ENCODE assay signal across 8 mouse cellular contexts in genomic region chr5:147418394-147419121, GRCm38 (mm10). TPM values are rescaled to one million over a fixed set of nuclear protein-coding genes. Genes with fewer than 3 reads are reported as not detected.
DNase-seq lines count a peak whose midpoint lies in the region; ATAC-seq and TF ChIP-seq lines count a peak whose summit lies in the region.

No protein-coding gene starts in this region.

- H3K9me3 ChIP-seq in MEL (replicated peaks; ENCODE audit: insufficient read depth, low read length), result no peaks in the 10 kb centered on the region
- H3K9me3 ChIP-seq in forebrain, embryonic 12.5 days, result no peaks in the 10 kb centered on the region

- H3K79me2 ChIP-seq in MEL (ENCODE audit: control insufficient read depth, insufficient read depth, low read length, poor library complexity), result no peaks in the 10 kb centered on the region

- H3K27ac ChIP-seq in MEL (ENCODE audit: control insufficient read depth, low read depth, low read length), result peak overlapping the region; percentile 49
- no peak overlapping the region for H3K27ac ChIP-seq in kidney, adult 2 months (ENCODE audit: insufficient read depth, low read depth, low read length)
- peak overlapping the region; percentile 90 for H3K27ac ChIP-seq in thymus, adult 2 months (ENCODE audit: control insufficient read depth, insufficient read depth, low read length)
- no peak overlapping the region for H3K27ac ChIP-seq in forebrain, embryonic 12.5 days

- H3K27me3 ChIP-seq in MEL (ENCODE audit: control insufficient read depth in 1 of 2, insufficient read depth in 2 of 2, low read length in 2 of 2), result no peaks in the 10 kb centered on the region
- no peaks in the 10 kb centered on the region for H3K27me3 ChIP-seq in kidney, adult 2 months (replicated peaks; ENCODE audit: control insufficient read depth, insufficient read depth, low read length)
- H3K27me3 ChIP-seq in thymus, adult 2 months (ENCODE audit: control insufficient read depth, insufficient read depth, low read length), result no peaks in the 10 kb centered on the region
- no peaks in the 10 kb centered on the region for H3K27me3 ChIP-seq in forebrain, embryonic 12.5 days

- peak; percentile 60 for TF ChIP-seq RAD21 in MEL (IDR thresholded peaks at IDR 0.05; ENCODE audit: low read depth, low read length)

- H3K9ac ChIP-seq in MEL (ENCODE audit: control insufficient read depth, low read depth, low read length, poor library complexity, severe bottlenecking), result peak overlapping the region; percentile 48
- no peak overlapping the region for H3K9ac ChIP-seq in forebrain, embryonic 12.5 days

- peak; percentile 61 to 78 (median 65) for TF ChIP-seq CTCF in MEL (IDR thresholded peaks at IDR 0.05 in 2 of 3, conservative IDR thresholded peaks at IDR 0.05 in 1 of 3; ENCODE audit: control insufficient read depth in 1 of 3, insufficient read depth in 1 of 3, low read depth in 2 of 3, low read length in 3 of 3, poor library complexity in 1 of 3, severe bottlenecking in 1 of 3)
- peak; percentile 64 for TF ChIP-seq CTCF in kidney, adult 2 months (conservative IDR thresholded peaks at IDR 0.05; ENCODE audit: insufficient read depth, insufficient read length, low read depth, low read length)
- peak; percentile 72; the same call in 1 of the 2 replicates for TF ChIP-seq CTCF in thymus, adult 2 months (IDR thresholded peaks at IDR 0.05; ENCODE audit: borderline replicate concordance, control insufficient read depth, extremely low read depth, insufficient read depth, low read length, poor library complexity)

- peak; percentile 20 to 30; a peak in 2 of 4 replicates for TF ChIP-seq EP300 in MEL (IDR thresholded peaks at IDR 0.05; ENCODE audit: low read depth in 1 of 2, low read length in 2 of 2)

- 26% methylated on average over 10 of the region's 10 CpGs for WGBS in kidney, adult 2 months
- 3% methylated on average over 10 of the region's 10 CpGs for WGBS in thymus, adult 2 months
- 59% methylated on average over 10 of the region's 10 CpGs for WGBS in forebrain, embryonic 12.5 days

- peak; percentile 67 for DNase-seq in embryo, embryonic 10 days (ENCODE audit: low spot score)
- DNase-seq in embryo, embryonic 9.5 days (ENCODE audit: extremely low spot score), result no peak
- DNase-seq in MEL (ENCODE audit: low read depth, low spot score), result peak; percentile 93
- DNase-seq in kidney, adult 2 months, result peak; percentile 49
- peak; percentile 60 for DNase-seq in lung, postnatal 14 days
- peak; percentile 71 for DNase-seq in thymus, adult 2 months

- peaks cover 0 to 4% of the 10 kb centered on the region in 2 experiments; a peak in 2 of 4 replicates for H3K36me3 ChIP-seq in MEL (ENCODE audit: control insufficient read depth in 1 of 2, insufficient read depth in 2 of 2, low read length in 2 of 2)
- H3K36me3 ChIP-seq in kidney, adult 2 months (ENCODE audit: control insufficient read depth, insufficient read depth, low read length), result no peaks in the 10 kb centered on the region
- no peaks in the 10 kb centered on the region for H3K36me3 ChIP-seq in thymus, adult 2 months (ENCODE audit: control insufficient read depth, insufficient read depth, low read length)
- H3K36me3 ChIP-seq in forebrain, embryonic 12.5 days (replicated peaks), result no peaks in the 10 kb centered on the region

- TF ChIP-seq POLR2A in MEL (IDR thresholded peaks at IDR 0.05; ENCODE audit: control insufficient read depth in 1 of 2, insufficient read depth in 1 of 2, low read depth in 1 of 2, low read length in 2 of 2, poor library complexity in 1 of 2), result peak in 1 of 2 experiments; percentile 54; a peak in 2 of 4 replicates
- TF ChIP-seq POLR2A in kidney, adult 2 months (IDR thresholded peaks at IDR 0.05; ENCODE audit: low read depth, low read length), result no peak
- no peak for TF ChIP-seq POLR2A in thymus, adult 2 months (IDR thresholded peaks at IDR 0.05; ENCODE audit: control insufficient read depth, extremely low read depth, insufficient read depth, low read length, poor library complexity)

- peak overlapping the region; percentile 67 to 71 for H3K4me3 ChIP-seq in MEL (ENCODE audit: control insufficient read depth in 1 of 2, insufficient read depth in 1 of 2, low read depth in 2 of 2, low read length in 2 of 2)
- no peak overlapping the region for H3K4me3 ChIP-seq in kidney, adult 2 months (ENCODE audit: insufficient read depth, low read depth, low read length)
- peak overlapping the region; percentile 44 for H3K4me3 ChIP-seq in thymus, adult 2 months (ENCODE audit: control insufficient read depth, insufficient read depth, low read length)
- H3K4me3 ChIP-seq in forebrain, embryonic 12.5 days (replicated peaks), result no peak overlapping the region

- ATAC-seq in erythroid progenitor cell, adult 5-6 weeks (replicated peaks; ENCODE audit: low FRiP score, poor library complexity, severe bottlenecking), result peak; percentile 77
- no peak for ATAC-seq in forebrain, embryonic 12.5 days (ENCODE audit: low FRiP score)

- no peak overlapping the region for H3K4me2 ChIP-seq in forebrain, embryonic 12.5 days

- H3K4me1 ChIP-seq in MEL (ENCODE audit: control insufficient read depth in 1 of 2, insufficient read depth in 2 of 2, low read length in 2 of 2), result peaks cover 0 to 7% of the 10 kb centered on the region in 2 experiments; a peak in 2 of 4 replicates
- H3K4me1 ChIP-seq in kidney, adult 2 months (ENCODE audit: control insufficient read depth, insufficient read depth, low read length), result no peaks in the 10 kb centered on the region
- peaks cover 8% of the 10 kb centered on the region for H3K4me1 ChIP-seq in thymus, adult 2 months (replicated peaks; ENCODE audit: control insufficient read depth, insufficient read depth, low read length)
- no peaks in the 10 kb centered on the region for H3K4me1 ChIP-seq in forebrain, embryonic 12.5 days

TF ChIP-seq in MEL, 35 proteins besides CTCF, POLR2A, EP300 and RAD21:
- TF ChIP-seq TBP (IDR thresholded peaks at IDR 0.05; ENCODE audit: low read depth, low read length) (peak; percentile 66; the same call in 1 of the 2 replicates), MAX (IDR thresholded peaks at IDR 0.05; ENCODE audit: low read length) (no peak), GATA1 (IDR thresholded peaks at IDR 0.05; ENCODE audit: low read depth, low read length) (no peak; the same call in 1 of the 2 replicates), MYC (IDR thresholded peaks at IDR 0.05; ENCODE audit: low read depth, low read length) (0 out of 2 replicates have a peak, but pooled peaks have one; percentile 49), NELFE (IDR thresholded peaks at IDR 0.05; ENCODE audit: low read depth, low read length) (peak; percentile 51), ETS1 (IDR thresholded peaks at IDR 0.05; ENCODE audit: low read depth, low read length) (peak; percentile 22; the same call in 1 of the 2 replicates), MYB (IDR thresholded peaks at IDR 0.05; ENCODE audit: low read depth, low read length) (no peak), SMC3 (IDR thresholded peaks at IDR 0.05; ENCODE audit: low read depth, low read length) (peak; percentile 69), TAL1 (IDR thresholded peaks at IDR 0.05; ENCODE audit: low read length) (no peak), MEF2A (IDR thresholded peaks at IDR 0.05; ENCODE audit: extremely low read depth, insufficient replicate concordance, low read depth, low read length, poor library complexity, severe bottlenecking) (no peak), SIN3A (IDR thresholded peaks at IDR 0.05; ENCODE audit: low read length) (0 out of 2 replicates have a peak, but pooled peaks have one; percentile 13), ZC3H11A (IDR thresholded peaks at IDR 0.05; ENCODE audit: low read depth, low read length) (peak; percentile 77), JUND (IDR thresholded peaks at IDR 0.05; ENCODE audit: low read depth, low read length) (no peak), UBTF (IDR thresholded peaks at IDR 0.05; ENCODE audit: borderline replicate concordance, insufficient read depth, low read depth, low read length) (no peak), HCFC1 (IDR thresholded peaks at IDR 0.05; ENCODE audit: low read depth, low read length) (0 out of 2 replicates have a peak, but pooled peaks have one; percentile 13), ELF1 (IDR thresholded peaks at IDR 0.05; ENCODE audit: low read depth, low read length) (peak; percentile 36; the same call in 1 of the 2 replicates)

RNA-seq across cellular contexts. Expression of gene Pan3, which starts 11.4 kb away (rescaled TPM):
- 56.1 and 61.5 TPM in 2 replicates for total RNA-seq in MEL (2012; rRNA removed)
- polyA plus RNA-seq in MEL (2012; ENCODE audit: insufficient read depth in 1 of 2, insufficient read length in 2 of 2, low read depth in 1 of 2, low replicate concordance in 2 of 2, missing spikeins in 1 of 2), result 10 to 100 TPM in 1 of 2 experiments, not detected in 1; 60.6 TPM
- total RNA-seq in erythroid progenitor cell, adult 5-6 weeks (2015; ENCODE audit: low replicate concordance), result 317 and 399 TPM in 2 replicates
- 157 and 205 TPM in 2 replicates for total RNA-seq in erythroid progenitor cell, adult 5-6 weeks (2017; ENCODE audit: low replicate concordance)
- polyA plus RNA-seq in kidney, adult 2 months (2012; rRNA removed), result 37.9 and 47.2 TPM in 2 replicates
- polyA plus RNA-seq in thymus, adult 2 months (2012; rRNA removed), result 124 and 152 TPM in 2 replicates
- polyA plus RNA-seq in forebrain, embryonic 12.5 days (2016; fragmentation: Nextera tagmentation; extraction: Ambion mirVana), result 43.4 and 55.1 TPM in 2 replicates

RNA-seq across cellular contexts. Expression of gene Flt3, which starts 18.3 kb away (rescaled TPM):
- not detected in 2 replicates for total RNA-seq in MEL (2012; rRNA removed)
- polyA plus RNA-seq in MEL (2012; ENCODE audit: insufficient read depth in 1 of 2, insufficient read length in 2 of 2, low read depth in 1 of 2, low replicate concordance in 2 of 2, missing spikeins in 1 of 2), result under 1 TPM in 1 of 2 experiments, not detected in 1; 0.01 TPM
- total RNA-seq in erythroid progenitor cell, adult 5-6 weeks (2015; ENCODE audit: low replicate concordance), result 1.4 and 2.1 TPM in 2 replicates
- 0.45 and 2.3 TPM in 2 replicates for total RNA-seq in erythroid progenitor cell, adult 5-6 weeks (2017; ENCODE audit: low replicate concordance)
- 0.26 and 0.78 TPM in 2 replicates for polyA plus RNA-seq in kidney, adult 2 months (2012; rRNA removed)
- 5.3 and 5.8 TPM in 2 replicates for polyA plus RNA-seq in thymus, adult 2 months (2012; rRNA removed)
- 0.05 and 0.11 TPM in 2 replicates for polyA plus RNA-seq in forebrain, embryonic 12.5 days (2016; fragmentation: Nextera tagmentation; extraction: Ambion mirVana)

Comparison
In these comparisons a context has a peak if more than half of its experiments do, and no peak if none do; other contexts are left out.
1. H3K27ac ChIP-seq: peak in MEL (single experiment) and thymus, adult 2 months (single experiment); none in kidney, adult 2 months (single experiment) and forebrain, embryonic 12.5 days (single experiment).
2. H3K4me3 ChIP-seq: peak in MEL (2 of 2) and thymus, adult 2 months (single experiment); none in kidney, adult 2 months (single experiment) and forebrain, embryonic 12.5 days (single experiment).
3. Peak in every context shown above with its lines, with median percentiles within 50 percentile points of each other: CTCF ChIP-seq.